Mouse (Mus musculus): Measurements from ENCODE around the gene Vps4b. TPM values are rescaled to one million over a fixed set of nuclear protein-coding genes. Genes with fewer than 3 reads are reported as not detected.

Gene Vps4b
- polyA plus RNA-seq (2015; fragmentation: Nextera tagmentation; extraction: Ambion mirVana) = 21.8 and 23.4 TPM in 2 replicates

DNA sequence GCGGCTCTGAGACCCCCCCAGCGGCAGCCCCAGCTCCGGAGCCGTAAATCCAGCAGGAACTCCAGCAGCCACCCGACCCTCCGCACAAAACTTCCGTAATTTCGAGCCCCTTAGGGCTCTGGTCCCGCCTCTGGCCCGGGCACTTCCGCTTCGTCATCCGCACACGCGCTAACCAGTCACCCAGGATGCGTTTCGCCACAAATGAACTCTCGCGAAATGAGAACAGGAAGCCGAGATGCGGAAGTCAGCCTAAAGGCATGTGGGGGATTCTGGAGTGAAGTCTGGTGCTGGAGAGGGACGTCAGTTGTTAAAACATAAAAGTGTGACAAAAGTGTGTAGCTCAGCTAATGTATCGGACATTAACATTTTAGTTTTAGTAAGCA, at the start of gene Vps4b:
Vps4b (minus strand) TSS at position 187 of the 383 bp plus-strand sequence.

DNA sequence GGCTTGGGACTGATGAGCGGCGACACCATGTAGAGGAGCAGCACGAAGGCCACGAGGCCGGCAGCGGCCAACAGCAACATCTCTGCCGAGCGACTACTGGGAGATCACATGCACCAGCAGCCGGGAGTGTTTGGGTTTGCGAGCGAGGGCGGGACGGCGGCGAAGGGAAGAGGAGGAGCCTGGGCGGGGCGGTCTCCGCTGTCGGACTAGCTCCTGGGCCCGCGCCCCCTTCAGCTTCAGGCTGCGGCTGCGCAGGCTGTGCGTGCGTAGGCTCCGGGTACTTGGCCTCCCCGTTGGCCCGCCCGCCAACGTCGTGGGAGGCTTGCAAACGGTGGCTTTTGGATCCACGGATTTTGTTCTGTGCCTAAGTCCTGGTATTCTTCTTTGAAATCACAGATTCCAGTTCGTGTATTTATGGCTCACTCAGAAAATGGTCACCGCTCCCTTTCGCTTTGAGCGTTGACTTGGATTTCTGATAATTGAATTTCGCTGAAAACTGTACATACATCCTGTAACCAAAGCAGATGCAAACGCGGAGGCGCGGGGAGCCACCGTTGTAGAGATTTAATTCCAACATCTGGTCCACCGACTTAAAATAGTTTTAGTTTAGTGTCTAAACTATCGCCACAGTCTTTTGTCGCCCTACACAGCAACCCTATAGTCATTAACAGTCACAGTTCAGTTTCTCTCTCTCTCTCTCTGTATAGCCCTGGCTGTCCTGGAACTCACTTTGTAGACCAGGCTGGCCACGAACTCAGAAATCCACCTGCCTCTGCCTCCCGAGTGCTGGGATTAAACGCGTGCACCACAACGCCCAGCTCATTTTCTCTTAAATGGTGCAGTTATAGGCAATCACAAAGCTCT, 36.7 kb downstream of the Vps4b start, which contains the start of gene Kdsr:
Kdsr (minus strand) TSS at position 156 of the 864 bp plus-strand sequence.

Other genes with a start within 250 kb of the Vps4b start
- gene Bcl2, start 82.5 kb downstream of the Vps4b start, polyA plus RNA-seq (2015; fragmentation: Nextera tagmentation; extraction: Ambion mirVana) = 12.8 and 15.1 TPM in 2 replicates
- gene Kdsr, start 37.0 kb downstream of the Vps4b start, polyA plus RNA-seq (2015; fragmentation: Nextera tagmentation; extraction: Ambion mirVana) = 12.3 and 14.1 TPM in 2 replicates
- 0.15 and 0.61 TPM in 2 replicates for gene Serpinb5, start 64.4 kb upstream of the Vps4b start, polyA plus RNA-seq (2015; fragmentation: Nextera tagmentation; extraction: Ambion mirVana)
- 0.21 and 0.42 TPM in 2 replicates for gene Serpinb12, start 137.7 kb upstream of the Vps4b start, polyA plus RNA-seq (2015; fragmentation: Nextera tagmentation; extraction: Ambion mirVana)
- not detected in 2 replicates for gene Serpinb13, start 184.3 kb upstream of the Vps4b start, polyA plus RNA-seq (2015; fragmentation: Nextera tagmentation; extraction: Ambion mirVana)

Data from neural tube, postnatal 0 days (tissue).